Mouse (Mus musculus) adrenal gland, postnatal 10 days (tissue): ENCODE measurements at regions not wholly inside any gene's neighbourhood (a gene's known extent, or its start where the extent isn't known, plus 50 kb on each side); places are given as distances from the start of the nearest gene placed in this dataset.

Experiments
- DNase-seq: peaks from one replicate; pipeline ENCODE4 v3.0.0; 2021; ENCODE audit warnings: mixed read lengths

GRCm38 (mm10) chr4:87386271-87386670 lies 156.0 kb upstream of the Slc24a2 start:
- DNase-seq, result no peak

GRCm38 (mm10) chr4:87385221-87385739 lies 155.0 kb upstream of the Slc24a2 start:
- DNase-seq, result no peak

GRCm38 (mm10) chr4:87384469-87385044 lies 154.3 kb upstream of the Slc24a2 start:
- no peak for DNase-seq

GRCm38 (mm10) chr4:87380716-87381115 lies 150.4 kb upstream of the Slc24a2 start:
- DNase-seq, result no peak

GRCm38 (mm10) chr4:87379516-87380173 lies 149.4 kb upstream of the Slc24a2 start:
- no peak for DNase-seq

GRCm38 (mm10) chr4:87371960-87372359 lies 141.7 kb upstream of the Slc24a2 start:
- no peak for DNase-seq

GRCm38 (mm10) chr4:87369626-87370234 lies 139.5 kb upstream of the Slc24a2 start:
- DNase-seq, result peak; percentile 15

GRCm38 (mm10) chr4:87368413-87369160 lies 138.3 kb upstream of the Slc24a2 start:
- peak; percentile 67 for DNase-seq

- DNase-seq, result peak; percentile 89
Measured at GRCm38 (mm10) chr4:87367732-87368412, 137.6 kb upstream of the Slc24a2 start.

GRCm38 (mm10) chr4:87362201-87362600 lies 131.9 kb upstream of the Slc24a2 start:
- peak; percentile 14 for DNase-seq

GRCm38 (mm10) chr4:87359483-87359882 lies 129.2 kb upstream of the Slc24a2 start:
- peak; percentile 66 for DNase-seq

GRCm38 (mm10) chr4:87359004-87359403 lies 128.7 kb upstream of the Slc24a2 start:
- no peak for DNase-seq

- no peak for DNase-seq
Measured at GRCm38 (mm10) chr4:87332968-87333367, 102.7 kb upstream of the Slc24a2 start.

GRCm38 (mm10) chr4:87329136-87329535 lies 98.9 kb upstream of the Slc24a2 start:
- DNase-seq, result no peak

GRCm38 (mm10) chr4:87321726-87322349 lies 91.6 kb upstream of the Slc24a2 start:
- DNase-seq, result no peak

- DNase-seq, result no peak
Measured at GRCm38 (mm10) chr4:87298129-87298528, 67.9 kb upstream of the Slc24a2 start.

- DNase-seq, result no peak
Measured at GRCm38 (mm10) chr4:87294538-87294937, 64.3 kb upstream of the Slc24a2 start.
